Mouse (Mus musculus) neural tube, embryonic 15.5 days (tissue): ENCODE results near the gene Dlx3. TPM values are rescaled to one million over a fixed set of nuclear protein-coding genes. Genes with fewer than 3 reads are reported as not detected.

ENCODE experiments used
- ATAC-seq: fragments of 200-750 bp; cut with Nextera tagmentation; 2 replicates; pipeline ENCODE4 v1.8.0; 2017; ENCODE audit warnings: mild to moderate bottlenecking, moderate TSS enrichment, moderate library complexity; ENCODE audit not compliant: low FRiP score
- H3K27ac ChIP-seq: fragments of 300-500 bp; sonication (generic); replicated peaks from 2 replicates; pipeline ENCODE4 v1.5.1; 2015; ENCODE audit warnings: mild to moderate bottlenecking, inconsistent platforms
- H3K27me3 ChIP-seq: fragments of 300-500 bp; sonication (generic); replicated peaks from 2 replicates; pipeline ENCODE4 v1.6.1; 2015; ENCODE audit warnings: inconsistent platforms
- H3K36me3 ChIP-seq: fragments of 300-500 bp; sonication (generic); 2 replicates; pipeline ENCODE4 v1.6.1; 2015; ENCODE audit warnings: inconsistent platforms
- H3K4me1 ChIP-seq: fragments of 300-500 bp; sonication (generic); 2 replicates; pipeline ENCODE4 v1.6.1; 2015; ENCODE audit warnings: inconsistent platforms
- H3K4me2 ChIP-seq: fragments of 300-500 bp; sonication (generic); 2 replicates; pipeline ENCODE4 v1.6.1; 2015; ENCODE audit warnings: inconsistent platforms, mild to moderate bottlenecking, moderate library complexity
- H3K4me3 ChIP-seq: fragments of 300-500 bp; sonication (generic); replicated peaks from 2 replicates; pipeline ENCODE4 v1.5.1; 2015; ENCODE audit warnings: mild to moderate bottlenecking, inconsistent platforms
- H3K9ac ChIP-seq: fragments of 300-500 bp; sonication (generic); replicated peaks from 2 replicates; pipeline ENCODE4 v1.6.1; 2015; ENCODE audit warnings: mild to moderate bottlenecking, inconsistent platforms
- H3K9me3 ChIP-seq: fragments of 300-500 bp; sonication (generic); replicated peaks from 2 replicates; pipeline ENCODE4 v1.6.1; 2016; ENCODE audit warnings: inconsistent platforms
- WGBS: fragments of 180-500 bp; shearing (Covaris S2); methylation state at CpG from one replicate; pipeline ENCODE4 v1.1.7; 2015; ENCODE audit warnings: mixed read lengths; 5-methylcytosine and 5-hydroxymethylcytosine counted together
- polyA plus RNA-seq: library from polyadenylated mRNA; unstranded; fragments of >200 nt; fragmentation: Nextera tagmentation; extraction: Ambion mirVana; gene quantifications from 2 replicates; pipeline ENCODE4 v1.2.1, GENCODE M21; 2015

The Dlx3 gene
- polyA plus RNA-seq, 1 experiment from 2014 or later: 0.28 TPM

DNA sequence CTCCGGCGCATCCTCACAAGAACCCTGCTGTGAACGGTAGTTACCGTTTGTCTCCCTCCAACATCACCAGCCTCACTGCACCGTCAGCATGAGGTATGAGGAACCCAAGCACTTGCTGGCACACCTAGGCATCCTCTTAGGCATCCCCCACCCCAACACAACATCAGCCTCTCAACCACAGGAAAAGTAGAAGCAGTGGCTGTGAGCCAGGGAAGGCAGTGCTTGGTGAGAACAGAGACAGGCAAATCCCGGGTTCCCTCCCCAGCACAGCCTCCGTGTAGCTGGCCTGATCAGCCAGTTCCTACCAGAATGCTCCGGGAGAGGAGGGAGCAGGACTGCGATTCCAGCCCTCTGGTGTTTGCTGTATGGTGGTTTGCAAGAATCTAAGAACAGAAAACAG is 28.8 kb downstream of the Dlx3 start:
- WGBS: under 1% methylated on average over 9 of the region's 9 CpGs
- no peak overlapping the region for H3K9ac ChIP-seq
- H3K27ac ChIP-seq: no peak overlapping the region
- no peaks in the 10 kb centered on the region for H3K36me3 ChIP-seq
- H3K27me3 ChIP-seq: peaks cover 93% of the 10 kb centered on the region
- no peaks in the 10 kb centered on the region for H3K9me3 ChIP-seq
- H3K4me2 ChIP-seq: no peak overlapping the region
- no peak overlapping the region for H3K4me3 ChIP-seq
- peaks cover 25% of the 10 kb centered on the region for H3K4me1 ChIP-seq
- ATAC-seq: no peak

DNA sequence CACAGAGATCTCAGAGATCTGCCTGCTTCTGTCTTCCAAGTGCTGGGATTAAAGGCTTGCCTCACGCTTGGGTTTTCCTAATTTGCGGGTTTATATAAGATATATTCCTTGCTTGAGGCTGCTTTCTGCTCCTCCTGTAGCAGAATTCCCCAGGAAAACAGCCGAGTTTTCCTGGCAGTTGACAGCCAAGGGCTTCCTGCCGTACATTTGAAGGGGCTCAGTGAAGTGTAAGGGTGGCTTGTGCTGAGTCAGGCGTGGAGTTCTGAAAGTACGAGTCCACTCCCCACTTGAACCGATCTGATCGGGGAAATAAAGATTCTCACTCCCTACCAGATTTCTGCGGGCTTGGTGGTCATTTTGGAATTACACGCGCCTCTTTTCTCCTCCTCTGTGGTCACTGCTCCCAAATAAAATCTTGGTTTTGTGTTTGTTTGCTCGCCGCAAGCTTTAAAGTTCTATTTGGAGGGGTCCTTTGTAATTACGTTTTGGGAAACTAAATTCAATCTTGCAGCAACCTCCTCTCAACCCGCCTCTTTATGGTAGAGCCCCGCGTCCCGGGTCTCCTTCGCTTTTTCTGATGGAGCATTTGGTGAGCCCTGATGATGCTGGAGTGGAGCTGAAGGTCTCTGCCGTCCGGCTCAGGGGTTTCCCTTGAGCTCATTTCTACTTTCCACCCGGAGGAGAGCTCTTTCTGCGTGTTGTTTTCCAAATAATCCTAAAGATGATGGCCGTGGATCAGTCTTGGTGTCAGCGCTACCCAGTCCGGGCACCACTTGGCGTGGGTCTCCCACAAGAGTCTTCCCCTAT is 29.7 kb downstream of the Dlx3 start:
- 2% methylated on average over 27 of the region's 27 CpGs for WGBS
- no peak overlapping the region for H3K4me3 ChIP-seq
- H3K4me2 ChIP-seq: no peak overlapping the region
- ATAC-seq: no peak
- H3K4me1 ChIP-seq: peaks cover 25% of the 10 kb centered on the region
- no peak overlapping the region for H3K9ac ChIP-seq
- H3K36me3 ChIP-seq: no peaks in the 10 kb centered on the region
- H3K27me3 ChIP-seq: peaks cover 89% of the 10 kb centered on the region
- H3K27ac ChIP-seq: no peak overlapping the region
- H3K9me3 ChIP-seq: no peaks in the 10 kb centered on the region

DNA sequence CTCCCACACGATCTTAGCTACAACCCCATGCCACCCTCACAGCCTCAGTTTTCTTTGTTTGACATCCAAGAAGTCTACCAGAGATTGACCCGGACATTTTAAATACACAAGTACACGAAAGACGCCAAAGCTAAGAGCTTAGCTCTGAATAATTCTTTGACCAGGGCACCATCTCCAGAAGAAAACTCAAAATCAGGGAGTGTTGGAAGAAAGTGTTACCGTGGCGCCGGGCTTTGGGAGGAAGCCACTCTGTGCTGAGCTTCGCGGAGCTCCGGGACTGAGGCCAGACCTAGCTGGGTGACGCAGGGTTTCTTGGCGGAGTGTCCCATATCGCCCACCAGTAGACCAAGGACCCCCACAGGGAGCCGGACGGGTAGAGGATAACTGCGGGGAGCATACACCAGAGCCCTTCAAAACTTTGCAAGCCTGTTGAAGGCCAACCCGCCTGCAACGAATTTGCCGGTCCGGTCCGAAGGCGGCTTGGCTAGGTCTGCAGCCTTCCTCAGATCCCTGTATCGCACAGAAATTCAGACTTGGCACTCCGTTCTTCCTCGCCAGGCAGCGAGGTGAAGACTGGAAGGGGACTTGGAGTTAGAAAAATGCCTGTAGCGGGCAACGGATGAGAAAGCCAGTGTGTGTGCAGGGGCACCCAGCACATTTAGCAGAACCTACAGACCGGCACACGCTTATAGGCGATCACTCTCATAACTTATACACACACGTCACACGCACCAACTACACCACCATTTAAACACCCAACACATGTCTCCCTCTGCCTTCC is 30.5 kb downstream of the Dlx3 start:
- H3K4me2 ChIP-seq: peak overlapping the region; percentile 20; the same call in 1 of the 2 replicates
- WGBS: 2% methylated on average over 33 of the region's 33 CpGs

DNA sequence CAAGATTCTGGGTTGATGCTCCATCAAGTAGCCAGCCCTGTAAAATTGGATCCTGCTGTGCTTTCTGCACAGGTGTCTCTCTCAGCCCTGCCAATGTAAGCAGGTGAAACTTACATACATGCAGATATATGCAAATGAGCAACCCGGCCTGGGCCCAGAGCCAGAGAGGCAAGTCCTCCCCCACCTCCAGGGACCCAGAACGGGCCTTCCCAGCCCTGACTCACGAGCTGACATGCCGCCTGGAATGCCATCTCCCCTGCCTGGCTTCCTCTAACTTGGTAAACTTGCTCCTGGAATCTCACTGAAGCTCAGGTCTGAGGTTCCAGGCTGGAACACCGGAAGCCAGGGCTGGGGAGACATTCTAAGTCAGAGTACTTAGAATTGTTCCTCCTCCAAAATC is 33.2 kb downstream of the Dlx3 start:
- 32% methylated on average over 5 of the region's 5 CpGs for WGBS
- no peak for ATAC-seq
- H3K4me2 ChIP-seq: no peak overlapping the region
- no peaks in the 10 kb centered on the region for H3K36me3 ChIP-seq
- H3K27ac ChIP-seq: no peak overlapping the region
- H3K27me3 ChIP-seq: peaks cover 58% of the 10 kb centered on the region
- H3K4me1 ChIP-seq: peaks cover 10% of the 10 kb centered on the region
- H3K9me3 ChIP-seq: no peaks in the 10 kb centered on the region
- no peak overlapping the region for H3K4me3 ChIP-seq
- H3K9ac ChIP-seq: no peak overlapping the region

More for the DNA sequence above, 30.5 kb downstream of the Dlx3 start:
- Histone ChIP-seq H3K9ac (no peak overlapping the region), H3K9me3 (no peaks in the 10 kb centered on the region), H3K4me1 (peaks cover 18% of the 10 kb centered on the region), H3K36me3 (no peaks in the 10 kb centered on the region), H3K4me3 (no peak overlapping the region), H3K27me3 (peaks cover 85% of the 10 kb centered on the region), H3K27ac (no peak overlapping the region)
- no peak for ATAC-seq

DNA sequence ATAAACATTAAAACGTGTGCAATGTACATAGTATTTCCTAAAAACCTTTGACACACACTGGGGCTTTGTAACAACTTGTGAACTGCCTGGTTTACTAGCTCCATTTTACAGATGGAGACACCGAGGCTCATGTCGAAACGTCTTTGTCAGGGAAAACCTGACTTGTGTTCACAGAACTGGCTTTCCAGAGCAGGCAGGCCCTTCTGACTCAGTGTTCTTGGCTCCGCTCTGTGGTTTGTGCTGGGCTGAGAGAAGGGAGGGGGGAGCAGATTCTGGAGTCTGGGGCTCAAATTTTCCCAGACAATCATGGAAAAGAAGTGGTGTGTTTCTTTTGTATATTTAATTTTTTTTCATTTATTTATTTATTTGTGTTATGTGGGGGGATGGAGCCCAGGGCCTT is 33.8 kb downstream of the Dlx3 start:
- ATAC-seq: no peak
- WGBS: 78% methylated on average over 5 of the region's 5 CpGs

DNA sequence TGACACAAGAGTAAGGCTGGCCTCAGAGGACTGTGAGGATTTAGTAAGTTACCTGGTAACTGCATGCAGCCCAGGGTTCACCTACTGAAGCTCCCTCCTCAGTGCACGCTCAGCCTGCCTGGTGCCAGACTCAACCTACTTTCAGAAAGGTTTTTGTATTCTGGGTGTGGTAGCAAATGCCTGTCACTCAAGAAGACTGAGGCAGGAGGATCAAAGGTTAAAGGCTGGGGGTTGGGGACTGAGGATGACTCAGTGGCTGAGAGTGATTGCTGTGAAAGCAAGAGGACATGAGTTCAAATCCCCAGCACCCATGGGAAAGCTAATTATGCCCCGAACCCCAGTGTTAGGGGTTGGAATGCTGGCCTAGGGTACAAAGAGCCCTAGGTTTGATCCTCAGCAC is 35.6 kb downstream of the Dlx3 start:
- peaks cover 36% of the 10 kb centered on the region for H3K27me3 ChIP-seq
- H3K36me3 ChIP-seq: no peaks in the 10 kb centered on the region
- H3K9me3 ChIP-seq: no peaks in the 10 kb centered on the region
- H3K27ac ChIP-seq: no peak overlapping the region
- H3K4me2 ChIP-seq: no peak overlapping the region
- H3K9ac ChIP-seq: no peak overlapping the region
- H3K4me1 ChIP-seq: peaks cover 2% of the 10 kb centered on the region
- H3K4me3 ChIP-seq: no peak overlapping the region
- WGBS: 92% methylated on average over 2 of the region's 2 CpGs
- ATAC-seq: no peak

More for the DNA sequence above, 33.8 kb downstream of the Dlx3 start:
- no peaks in the 10 kb centered on the region for H3K36me3 ChIP-seq
- no peak overlapping the region for H3K4me2 ChIP-seq
- no peak overlapping the region for H3K4me3 ChIP-seq
- no peak overlapping the region for H3K27ac ChIP-seq
- peaks cover 52% of the 10 kb centered on the region for H3K27me3 ChIP-seq
- no peak overlapping the region for H3K9ac ChIP-seq
- H3K4me1 ChIP-seq: peaks cover 10% of the 10 kb centered on the region
- no peaks in the 10 kb centered on the region for H3K9me3 ChIP-seq

DNA sequence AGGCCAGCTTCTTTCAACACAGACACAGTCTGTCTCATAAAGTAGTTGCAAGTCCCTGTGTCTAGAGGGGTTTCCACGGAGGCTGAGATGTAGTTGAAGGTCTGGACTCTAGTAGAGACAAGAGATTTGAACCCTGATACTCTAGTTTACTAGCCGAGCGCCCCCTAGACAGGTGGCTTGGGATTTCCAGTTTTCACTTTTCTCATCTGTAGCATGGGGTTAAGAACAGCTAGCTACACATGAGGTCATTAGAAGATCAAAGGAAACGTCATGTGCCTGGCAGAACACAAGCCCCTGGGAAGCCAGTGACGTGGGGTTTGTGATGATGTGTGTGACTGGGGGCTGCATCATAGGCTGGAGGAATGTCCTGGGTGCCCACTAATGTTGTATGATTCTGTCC is 37.4 kb downstream of the Dlx3 start:
- no peak overlapping the region for H3K27ac ChIP-seq
- no peak overlapping the region for H3K4me3 ChIP-seq
- 62% methylated on average over 5 of the region's 5 CpGs for WGBS
- no peaks in the 10 kb centered on the region for H3K36me3 ChIP-seq
- no peak for ATAC-seq
- H3K27me3 ChIP-seq: peaks cover 17% of the 10 kb centered on the region
- no peak overlapping the region for H3K9ac ChIP-seq
- no peaks in the 10 kb centered on the region for H3K4me1 ChIP-seq
- no peaks in the 10 kb centered on the region for H3K9me3 ChIP-seq
- no peak overlapping the region for H3K4me2 ChIP-seq

DNA sequence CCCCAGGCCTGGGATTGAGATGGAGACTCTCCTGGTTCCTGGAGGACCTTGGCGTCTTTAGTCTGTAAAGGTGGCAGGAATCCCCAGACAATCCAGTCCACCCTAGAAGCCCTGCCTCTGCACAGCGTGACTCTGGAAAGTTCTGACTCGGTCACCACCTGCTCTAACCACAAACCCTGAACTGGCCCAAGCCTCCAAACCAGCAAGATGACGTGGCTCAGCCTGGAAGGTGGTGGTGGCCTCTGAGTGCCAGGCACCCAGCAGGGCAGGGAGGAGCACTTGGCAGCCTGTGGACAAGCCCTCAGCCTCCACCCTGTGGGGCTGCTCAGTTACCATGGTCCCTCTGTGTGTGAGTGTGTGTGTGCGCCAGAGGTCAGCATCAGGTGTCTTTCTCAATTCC is 38.0 kb downstream of the Dlx3 start:
- Histone ChIP-seq H3K9me3 (no peaks in the 10 kb centered on the region), H3K4me2 (no peak overlapping the region), H3K4me1 (no peaks in the 10 kb centered on the region), H3K9ac (no peak overlapping the region), H3K27ac (no peak overlapping the region), H3K27me3 (peaks cover 13% of the 10 kb centered on the region), H3K36me3 (no peaks in the 10 kb centered on the region), H3K4me3 (no peak overlapping the region)
- ATAC-seq: no peak
- WGBS: 78% methylated on average over 5 of the region's 5 CpGs

DNA sequence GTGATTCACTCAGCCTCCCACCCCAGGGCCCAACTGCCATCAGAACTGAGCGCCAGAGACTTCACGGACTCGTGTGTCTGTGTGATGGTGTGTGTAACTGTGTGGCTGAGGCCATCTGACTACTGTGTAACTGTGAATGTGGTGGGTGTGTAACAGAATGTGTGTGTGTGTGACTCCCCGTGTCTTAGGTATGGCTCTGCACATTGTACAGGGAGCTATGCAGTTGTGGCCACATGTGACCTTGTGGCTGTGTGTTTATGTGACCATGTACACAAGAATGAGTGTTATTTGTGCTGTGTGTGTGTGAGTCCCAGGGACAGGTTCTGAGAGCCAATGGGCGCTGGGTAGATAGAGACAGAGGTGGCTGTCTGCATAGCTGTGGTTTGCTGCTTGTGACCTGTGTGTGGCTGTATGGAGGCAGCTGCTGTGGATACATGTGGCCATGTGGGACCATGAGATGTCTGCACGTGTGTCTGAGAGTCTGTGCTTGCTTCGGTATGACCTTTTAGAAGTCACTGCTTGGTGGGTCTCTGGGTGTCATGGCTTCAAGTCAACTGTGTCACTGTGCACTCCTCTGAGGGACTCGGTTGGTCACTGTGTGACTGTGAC is 39.9 kb downstream of the Dlx3 start:
- Histone ChIP-seq H3K36me3 (no peaks in the 10 kb centered on the region), H3K4me2 (no peak overlapping the region), H3K9ac (no peak overlapping the region), H3K9me3 (no peaks in the 10 kb centered on the region), H3K27ac (no peak overlapping the region), H3K27me3 (0 out of 2 replicates have a peak, but pooled peaks cover under 1% of the 10 kb centered on the region), H3K4me1 (no peaks in the 10 kb centered on the region), H3K4me3 (no peak overlapping the region)
- 89% methylated on average over 8 of the region's 8 CpGs for WGBS
- ATAC-seq: no peak

DNA sequence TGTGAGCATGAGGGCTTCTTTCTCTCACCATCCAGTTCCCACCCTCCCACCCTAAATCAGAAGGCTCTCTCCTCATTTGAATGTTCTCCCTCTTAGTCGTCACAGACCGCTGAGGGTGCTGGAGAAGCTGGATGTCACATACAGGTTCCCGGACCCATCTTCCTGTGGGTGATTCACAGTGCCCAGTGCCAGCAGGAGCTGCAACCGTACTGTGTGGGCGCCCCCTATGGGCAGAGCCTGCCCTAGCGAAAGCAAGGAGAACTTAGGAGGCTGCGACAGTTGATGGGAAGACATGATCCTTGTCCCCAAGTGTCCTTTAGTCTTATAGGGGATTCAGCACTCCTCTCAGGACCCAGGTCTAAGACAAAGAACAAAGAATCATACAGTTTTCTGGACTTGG is 40.8 kb downstream of the Dlx3 start:
- H3K4me1 ChIP-seq: no peaks in the 10 kb centered on the region
- H3K9me3 ChIP-seq: no peaks in the 10 kb centered on the region
- no peak overlapping the region for H3K4me3 ChIP-seq
- no peaks in the 10 kb centered on the region for H3K36me3 ChIP-seq
- no peak overlapping the region for H3K27ac ChIP-seq
- no peak overlapping the region for H3K4me2 ChIP-seq
- H3K9ac ChIP-seq: no peak overlapping the region
- no peaks in the 10 kb centered on the region for H3K27me3 ChIP-seq
- WGBS: 55% methylated on average over 7 of the region's 7 CpGs
- no peak for ATAC-seq

DNA sequence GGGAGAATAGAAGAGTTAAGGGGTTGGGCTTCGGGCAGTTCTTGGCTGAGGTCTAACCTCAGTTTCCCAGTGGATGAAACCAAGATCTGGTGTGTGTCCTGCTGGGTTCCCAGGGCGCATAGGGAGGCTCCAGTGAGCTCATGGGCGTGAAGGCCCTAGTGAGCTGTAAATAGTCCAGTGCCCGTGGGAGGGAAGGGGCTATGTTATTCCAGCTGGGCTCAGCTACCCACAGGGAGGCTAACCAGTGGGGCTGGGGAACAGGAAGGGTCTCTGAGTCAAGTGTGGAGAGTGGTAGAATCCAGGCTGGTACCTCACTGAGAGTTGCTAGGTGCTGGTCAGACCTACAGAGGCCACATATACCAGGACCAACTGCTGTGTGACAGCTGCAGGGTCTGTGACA is 41.8 kb downstream of the Dlx3 start:
- no peaks in the 10 kb centered on the region for H3K36me3 ChIP-seq
- no peak for ATAC-seq
- no peak overlapping the region for H3K4me2 ChIP-seq
- H3K4me3 ChIP-seq: no peak overlapping the region
- H3K27me3 ChIP-seq: no peaks in the 10 kb centered on the region
- no peaks in the 10 kb centered on the region for H3K4me1 ChIP-seq
- WGBS: 80% methylated on average over 4 of the region's 4 CpGs
- no peak overlapping the region for H3K27ac ChIP-seq
- H3K9ac ChIP-seq: no peak overlapping the region
- no peaks in the 10 kb centered on the region for H3K9me3 ChIP-seq

DNA sequence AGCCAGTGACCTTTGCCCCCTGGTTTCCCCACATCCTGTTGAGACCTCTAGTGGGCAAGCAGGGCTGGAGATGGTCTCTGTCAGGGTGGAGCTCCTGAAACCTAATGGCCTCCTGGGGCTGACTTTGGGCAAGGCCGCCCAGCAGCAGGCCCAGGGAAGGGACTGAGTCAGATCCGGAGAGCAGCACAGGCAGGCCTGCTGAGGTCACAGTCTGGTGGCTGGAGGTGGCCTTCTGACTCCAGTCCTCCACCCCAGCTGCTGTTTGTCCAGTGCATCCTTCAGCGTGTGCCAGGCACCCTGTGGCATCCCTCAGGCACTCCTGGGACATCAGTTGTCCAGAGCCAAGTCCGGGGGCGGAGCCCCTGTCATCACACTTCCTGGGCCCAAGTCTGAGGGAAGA is 45.9 kb downstream of the Dlx3 start:
- Histone ChIP-seq H3K4me1 (no peaks in the 10 kb centered on the region), H3K4me3 (no peak overlapping the region), H3K36me3 (no peaks in the 10 kb centered on the region), H3K27me3 (no peaks in the 10 kb centered on the region), H3K9ac (no peak overlapping the region), H3K4me2 (no peak overlapping the region), H3K27ac (no peak overlapping the region), H3K9me3 (no peaks in the 10 kb centered on the region)
- no peak for ATAC-seq
- WGBS: 88% methylated on average over 5 of the region's 5 CpGs
